Mouse (Mus musculus): ENCODE data around the gene Lmf1. TPM values are rescaled to one million over a fixed set of nuclear protein-coding genes. Genes with fewer than 3 reads are reported as not detected.

The Lmf1 gene
- polyA plus RNA-seq, 1 experiment from 2014 or later, result 36.3 TPM

DNA sequence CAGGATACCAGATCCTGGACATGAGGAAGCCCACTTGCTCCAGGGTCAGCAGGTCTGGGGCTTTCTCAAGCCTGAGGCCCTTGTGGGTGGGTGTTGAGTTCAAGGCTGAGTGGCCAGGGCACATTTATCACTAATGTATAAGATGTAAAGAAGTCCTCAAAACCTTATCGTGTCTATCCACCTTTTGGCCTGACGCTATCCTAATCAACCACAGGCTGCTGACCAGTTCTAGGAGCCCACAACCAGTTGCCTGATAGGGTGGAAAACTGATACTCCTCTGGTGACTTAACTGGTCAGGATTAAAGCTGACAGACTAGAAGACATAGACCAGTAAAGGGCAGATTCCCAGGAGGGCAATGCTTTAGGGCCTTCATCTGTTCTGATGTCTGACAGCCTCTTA, 131.1 kb downstream of the Lmf1 start:
- Histone ChIP-seq H3K4me2 (ENCODE audit: low read length) (no peak overlapping the region), H3K4me1 (ENCODE audit: control insufficient read depth in 2 of 2, insufficient read depth in 2 of 2, low read length in 2 of 2) (no peaks in the 10 kb centered on the region), H3K4me3 (ENCODE audit: control insufficient read depth in 1 of 2, insufficient read depth in 1 of 2, low read depth in 1 of 2, low read length in 2 of 2) (no peak overlapping the region), H3K27ac (replicated peaks in 1 of 2; ENCODE audit: control insufficient read depth in 1 of 2, insufficient read depth in 1 of 2, low read depth in 2 of 2, low read length in 2 of 2) (no peak overlapping the region), H3K36me3 (ENCODE audit: control insufficient read depth, insufficient read depth, low read length) (no peaks in the 10 kb centered on the region), H3K27me3 (ENCODE audit: control insufficient read depth, insufficient read depth, low read length) (no peaks in the 10 kb centered on the region), H3K9ac (ENCODE audit: low read length) (no peak overlapping the region), H3K9me3 (ENCODE audit: control insufficient read depth, low read length) (no peaks in the 10 kb centered on the region)
- WGBS, result 80% methylated on average over 2 of the region's 2 CpGs
- ATAC-seq (ENCODE audit: insufficient number of reproducible peaks, insufficient read depth, low FRiP score, low read depth), result no peak

DNA sequence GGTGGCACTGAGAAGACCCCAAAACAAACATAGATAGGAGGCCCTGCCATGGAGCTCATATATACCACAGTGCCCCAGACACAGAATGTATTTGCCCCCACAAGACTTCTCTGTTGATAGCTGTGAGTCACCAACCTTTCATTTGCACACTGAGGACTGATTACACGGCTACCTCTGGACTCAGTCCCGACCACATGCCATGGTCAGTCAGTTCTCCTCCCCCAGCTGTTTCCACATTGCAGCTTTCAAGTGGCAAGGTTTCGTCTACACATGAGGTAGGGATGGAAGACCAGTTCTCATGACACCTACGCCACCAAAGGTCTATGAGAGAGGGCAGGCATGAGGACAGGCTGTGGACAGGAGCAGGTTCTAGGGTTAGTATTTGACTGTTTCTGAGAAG, 132.3 kb downstream of the Lmf1 start:
- no peak overlapping the region for H3K27ac ChIP-seq (replicated peaks in 1 of 2; ENCODE audit: control insufficient read depth in 1 of 2, insufficient read depth in 1 of 2, low read depth in 2 of 2, low read length in 2 of 2)
- H3K36me3 ChIP-seq (ENCODE audit: control insufficient read depth, insufficient read depth, low read length), result no peaks in the 10 kb centered on the region
- H3K4me1 ChIP-seq (ENCODE audit: control insufficient read depth in 2 of 2, insufficient read depth in 2 of 2, low read length in 2 of 2), result no peaks in the 10 kb centered on the region; a peak in 1 of 4 replicates
- no peaks in the 10 kb centered on the region for H3K9me3 ChIP-seq (ENCODE audit: control insufficient read depth, low read length)
- 59% methylated on average over 4 of the region's 4 CpGs for WGBS
- no peak overlapping the region for H3K9ac ChIP-seq (ENCODE audit: low read length)
- no peak overlapping the region for H3K4me2 ChIP-seq (ENCODE audit: low read length)
- H3K4me3 ChIP-seq (ENCODE audit: control insufficient read depth in 1 of 2, insufficient read depth in 1 of 2, low read depth in 1 of 2, low read length in 2 of 2), result no peak overlapping the region
- H3K27me3 ChIP-seq (ENCODE audit: control insufficient read depth, insufficient read depth, low read length), result no peaks in the 10 kb centered on the region
- ATAC-seq (ENCODE audit: insufficient number of reproducible peaks, insufficient read depth, low FRiP score, low read depth), result no peak

Other genes starting within 250 kb of the Lmf1 start
- 0.18 TPM in 1 of 2 replicates, not detected in the other for gene Tpsab1, start 233.5 kb upstream of the Lmf1 start, polyA plus RNA-seq (2014; fragmentation: Nextera tagmentation; extraction: Ambion mirVana)
- 1.4 and 1.7 TPM in 2 replicates for gene Tpsb2, start 212.8 kb upstream of the Lmf1 start, polyA plus RNA-seq (2014; fragmentation: Nextera tagmentation; extraction: Ambion mirVana)
- 0.57 and 0.74 TPM in 2 replicates for gene Tpsg1, start 209.8 kb upstream of the Lmf1 start, polyA plus RNA-seq (2014; fragmentation: Nextera tagmentation; extraction: Ambion mirVana)
- gene Cacna1h, start 145.3 kb upstream of the Lmf1 start, polyA plus RNA-seq (2014; fragmentation: Nextera tagmentation; extraction: Ambion mirVana), result 8.8 and 9.9 TPM in 2 replicates
- gene Tekt4, start 124.5 kb upstream of the Lmf1 start, polyA plus RNA-seq (2014; fragmentation: Nextera tagmentation; extraction: Ambion mirVana), result 0.47 and 0.55 TPM in 2 replicates
- 0.16 and 0.18 TPM in 2 replicates for gene Sstr5, start 81.8 kb upstream of the Lmf1 start, polyA plus RNA-seq (2014; fragmentation: Nextera tagmentation; extraction: Ambion mirVana)
- 0.44 and 0.70 TPM in 2 replicates for gene Sox8, start 8.4 kb upstream of the Lmf1 start, polyA plus RNA-seq (2014; fragmentation: Nextera tagmentation; extraction: Ambion mirVana)
- 2.4 and 3.7 TPM in 2 replicates for gene Gng13, start 138.1 kb downstream of the Lmf1 start, polyA plus RNA-seq (2014; fragmentation: Nextera tagmentation; extraction: Ambion mirVana)
- gene Chtf18, start 148.3 kb downstream of the Lmf1 start, polyA plus RNA-seq (2014; fragmentation: Nextera tagmentation; extraction: Ambion mirVana), result 8.0 and 9.5 TPM in 2 replicates
- gene Rpusd1, start 148.6 kb downstream of the Lmf1 start, polyA plus RNA-seq (2014; fragmentation: Nextera tagmentation; extraction: Ambion mirVana), result 12.0 and 13.4 TPM in 2 replicates
- not detected in 2 replicates for gene Mslnl, start 157.0 kb downstream of the Lmf1 start, polyA plus RNA-seq (2014; fragmentation: Nextera tagmentation; extraction: Ambion mirVana)
- gene Msln, start 175.3 kb downstream of the Lmf1 start, polyA plus RNA-seq (2014; fragmentation: Nextera tagmentation; extraction: Ambion mirVana), result 31.9 and 34.7 TPM in 2 replicates
- gene Narfl, start 194.7 kb downstream of the Lmf1 start, polyA plus RNA-seq (2014; fragmentation: Nextera tagmentation; extraction: Ambion mirVana), result 36.6 and 37.2 TPM in 2 replicates
- gene Haghl, start 206.6 kb downstream of the Lmf1 start, polyA plus RNA-seq (2014; fragmentation: Nextera tagmentation; extraction: Ambion mirVana), result 59.4 and 60.2 TPM in 2 replicates
- gene Ccdc78, start 207.5 kb downstream of the Lmf1 start, polyA plus RNA-seq (2014; fragmentation: Nextera tagmentation; extraction: Ambion mirVana), result 0.09 TPM in 1 of 2 replicates, not detected in the other
- gene Fam173a, start 213.8 kb downstream of the Lmf1 start, polyA plus RNA-seq (2014; fragmentation: Nextera tagmentation; extraction: Ambion mirVana), result 58.4 and 76.0 TPM in 2 replicates
- not detected in 2 replicates for gene AC134908.4, start 216.6 kb downstream of the Lmf1 start, polyA plus RNA-seq (2014; fragmentation: Nextera tagmentation; extraction: Ambion mirVana)
- gene Metrn, start 218.1 kb downstream of the Lmf1 start, polyA plus RNA-seq (2014; fragmentation: Nextera tagmentation; extraction: Ambion mirVana), result 3.3 and 10.1 TPM in 2 replicates
- 0.85 and 1.1 TPM in 2 replicates for gene Fbxl16, start 230.0 kb downstream of the Lmf1 start, polyA plus RNA-seq (2014; fragmentation: Nextera tagmentation; extraction: Ambion mirVana)
- 15.2 and 17.3 TPM in 2 replicates for gene Wdr24, start 244.5 kb downstream of the Lmf1 start, polyA plus RNA-seq (2014; fragmentation: Nextera tagmentation; extraction: Ambion mirVana)
- gene Jmjd8, start 249.8 kb downstream of the Lmf1 start, polyA plus RNA-seq (2014; fragmentation: Nextera tagmentation; extraction: Ambion mirVana), result 28.8 and 30.0 TPM in 2 replicates